Mouse (Mus musculus) midbrain, embryonic 13.5 days (tissue): ENCODE data around the gene Ipo8. TPM values are rescaled to one million over a fixed set of nuclear protein-coding genes. Genes with fewer than 3 reads are reported as not detected.
A peak's percentile ranks its signal among the peaks of the same experiment; 100 is the strongest.

ENCODE experiments used
- ATAC-seq: fragments of 200-750 bp; cut with Nextera tagmentation; 2 replicates; pipeline ENCODE4 v1.8.0; 2017; ENCODE audit warnings: mild to moderate bottlenecking, moderate TSS enrichment, moderate library complexity
- H3K27ac ChIP-seq: fragments of 300-500 bp; sonication (generic); 2 replicates; pipeline ENCODE4 v1.5.1; 2015; ENCODE audit warnings: inconsistent platforms, mild to moderate bottlenecking, moderate library complexity
- H3K27me3 ChIP-seq: fragments of 300-500 bp; sonication (generic); 2 replicates; pipeline ENCODE4 v1.6.1; 2015; ENCODE audit warnings: mild to moderate bottlenecking, inconsistent platforms
- H3K36me3 ChIP-seq: fragments of 300-500 bp; sonication (generic); 2 replicates; pipeline ENCODE4 v1.6.1; 2015; ENCODE audit warnings: mild to moderate bottlenecking, inconsistent platforms
- H3K4me1 ChIP-seq: fragments of 300-500 bp; sonication (generic); replicated peaks from 2 replicates; pipeline ENCODE4 v1.6.1; 2015; ENCODE audit warnings: inconsistent platforms
- H3K4me2 ChIP-seq: fragments of 300-500 bp; sonication (generic); replicated peaks from 2 replicates; pipeline ENCODE4 v1.6.1; 2015; ENCODE audit warnings: moderate library complexity, mild to moderate bottlenecking, inconsistent platforms
- H3K4me3 ChIP-seq: fragments of 300-500 bp; sonication (generic); replicated peaks from 2 replicates; pipeline ENCODE4 v1.5.1; 2015; ENCODE audit warnings: mild to moderate bottlenecking, inconsistent platforms
- H3K9ac ChIP-seq: fragments of 300-500 bp; sonication (generic); replicated peaks from 2 replicates; pipeline ENCODE4 v1.6.1; 2015; ENCODE audit warnings: mild to moderate bottlenecking, inconsistent platforms
- H3K9me3 ChIP-seq: fragments of 300-500 bp; sonication (generic); 2 replicates; pipeline ENCODE4 v1.6.1; 2016; ENCODE audit warnings: mild to moderate bottlenecking, inconsistent platforms
- WGBS: fragments of 180-500 bp; shearing (Covaris S2); methylation state at CpG from one replicate; pipeline ENCODE4 v1.1.7; 2015; 5-methylcytosine and 5-hydroxymethylcytosine counted together
- polyA plus RNA-seq: library from polyadenylated mRNA; unstranded; fragments of >200 nt; fragmentation: Nextera tagmentation; extraction: Ambion mirVana; gene quantifications from 2 replicates; pipeline ENCODE4 v1.2.1, GENCODE M21; 2015

Gene Ipo8
- polyA plus RNA-seq, 1 experiment from 2014 or later, result 19.4 TPM

DNA sequence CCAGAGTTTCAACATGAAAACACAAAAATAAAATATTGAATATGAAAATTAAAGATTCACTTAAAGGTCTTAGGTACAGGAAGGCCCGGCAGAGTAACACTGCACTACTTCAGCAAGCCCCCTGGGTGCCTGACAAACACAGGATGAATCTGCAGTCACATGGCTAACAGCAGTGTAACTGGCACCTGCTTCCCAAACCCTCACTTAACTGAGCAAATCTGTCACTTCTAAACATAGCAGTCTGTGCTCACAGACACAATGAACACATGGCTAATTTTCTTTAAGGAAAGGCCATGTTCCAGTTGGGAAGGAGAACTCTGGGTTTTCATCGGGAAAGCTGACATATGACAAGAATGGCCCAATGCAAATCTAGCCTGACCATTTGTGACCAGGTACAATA is 36.1 kb downstream of the Ipo8 start:
- H3K9ac ChIP-seq, result no peak overlapping the region
- no peaks in the 10 kb centered on the region for H3K4me1 ChIP-seq
- 91% methylated on average over 2 of the region's 2 CpGs for WGBS
- H3K4me3 ChIP-seq, result no peak overlapping the region
- no peaks in the 10 kb centered on the region for H3K9me3 ChIP-seq
- H3K36me3 ChIP-seq, result peaks cover 49% of the 10 kb centered on the region
- no peak overlapping the region for H3K27ac ChIP-seq
- no peaks in the 10 kb centered on the region for H3K27me3 ChIP-seq
- no peak for ATAC-seq
- no peak overlapping the region for H3K4me2 ChIP-seq

GRCm38 (mm10) chr6:148789010-148789673 is 42.1 kb downstream of the Ipo8 start:
- Histone ChIP-seq H3K9me3 (no peaks in the 10 kb centered on the region), H3K4me2 (no peak overlapping the region), H3K27ac (no peak overlapping the region), H3K27me3 (no peaks in the 10 kb centered on the region), H3K9ac (no peak overlapping the region), H3K4me3 (no peak overlapping the region), H3K36me3 (peaks cover 62% of the 10 kb centered on the region), H3K4me1 (no peaks in the 10 kb centered on the region)
- no peak for ATAC-seq
- WGBS, result 91% methylated on average over 9 of the region's 9 CpGs

DNA sequence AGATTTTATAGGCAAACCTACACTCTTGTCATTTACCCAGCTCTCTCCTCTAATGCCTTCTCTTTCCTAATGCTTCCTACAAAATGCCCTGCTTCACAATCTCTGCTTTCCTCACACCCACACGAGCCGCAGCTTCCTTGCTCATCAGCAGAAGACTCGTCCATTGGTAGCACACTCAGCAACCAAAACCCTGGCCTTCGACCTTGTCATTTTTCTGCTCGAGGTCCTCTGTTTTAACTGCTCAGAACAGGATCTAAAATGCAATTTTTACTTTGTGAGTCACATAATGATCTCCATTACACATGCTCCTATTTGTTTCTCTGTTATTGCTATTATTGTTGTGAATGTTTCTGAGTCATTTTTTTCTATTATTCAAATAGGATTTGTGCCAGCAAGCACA is 45.1 kb downstream of the Ipo8 start:
- no peaks in the 10 kb centered on the region for H3K9me3 ChIP-seq
- H3K9ac ChIP-seq, result no peak overlapping the region
- H3K4me1 ChIP-seq, result no peaks in the 10 kb centered on the region
- H3K27ac ChIP-seq, result no peak overlapping the region
- no peak overlapping the region for H3K4me2 ChIP-seq
- H3K4me3 ChIP-seq, result no peak overlapping the region
- 85% methylated on average over 5 of the region's 5 CpGs for WGBS
- no peak for ATAC-seq
- H3K27me3 ChIP-seq, result no peaks in the 10 kb centered on the region
- H3K36me3 ChIP-seq, result peaks cover 78% of the 10 kb centered on the region

DNA sequence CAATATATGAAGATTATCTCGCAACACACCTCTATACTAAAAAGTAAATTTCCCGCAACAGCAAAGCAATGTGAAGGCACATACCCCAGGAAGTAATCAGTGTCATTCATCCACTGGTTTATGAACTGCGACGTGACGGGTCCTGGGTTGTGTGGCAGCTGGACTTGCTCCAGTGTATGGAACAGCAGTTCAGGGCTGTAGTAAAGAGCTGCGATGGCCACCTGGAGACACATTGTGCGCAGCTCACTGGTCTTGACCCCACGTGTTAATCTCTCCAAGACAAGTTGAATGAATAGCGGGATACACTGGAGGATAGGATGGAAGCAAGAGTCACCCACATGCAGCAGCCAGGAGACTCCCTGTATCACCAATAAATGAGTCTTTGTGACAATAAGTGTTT is 46.8 kb downstream of the Ipo8 start:
- WGBS, result 89% methylated on average over 9 of the region's 9 CpGs
- no peaks in the 10 kb centered on the region for H3K4me1 ChIP-seq
- no peaks in the 10 kb centered on the region for H3K9me3 ChIP-seq
- no peak overlapping the region for H3K4me3 ChIP-seq
- peaks cover 82% of the 10 kb centered on the region for H3K36me3 ChIP-seq
- no peak for ATAC-seq
- no peak overlapping the region for H3K4me2 ChIP-seq
- no peak overlapping the region for H3K9ac ChIP-seq
- no peaks in the 10 kb centered on the region for H3K27me3 ChIP-seq
- no peak overlapping the region for H3K27ac ChIP-seq

DNA sequence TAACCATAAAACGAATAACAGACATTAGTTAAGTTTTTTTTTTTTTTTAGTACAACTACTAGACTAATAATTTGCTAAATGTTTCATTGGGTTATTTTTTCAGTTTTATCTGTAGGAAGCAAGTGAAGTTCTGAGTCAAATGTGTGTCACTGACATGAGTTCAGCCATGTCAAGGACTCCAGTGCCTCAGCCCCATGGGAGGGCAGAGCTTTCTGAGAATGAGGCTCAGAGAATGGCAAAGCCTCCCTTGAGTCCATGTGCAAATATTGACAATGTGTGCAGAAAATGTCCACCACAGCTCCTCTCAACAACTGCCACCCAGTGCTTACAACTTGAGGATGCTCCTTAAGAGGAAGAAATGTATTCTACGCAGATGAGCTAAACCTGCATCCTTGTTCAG is 55.0 kb downstream of the Ipo8 start:
- Histone ChIP-seq H3K36me3 (peaks cover 81% of the 10 kb centered on the region), H3K4me1 (no peaks in the 10 kb centered on the region), H3K4me3 (no peak overlapping the region), H3K27me3 (no peaks in the 10 kb centered on the region), H3K27ac (no peak overlapping the region), H3K9me3 (no peaks in the 10 kb centered on the region), H3K9ac (no peak overlapping the region), H3K4me2 (no peak overlapping the region)
- no peak for ATAC-seq
- 97% methylated on average over 2 of the region's 2 CpGs for WGBS

- H3K36me3 ChIP-seq, result peaks cover 54% of the 10 kb centered on the region
- H3K4me1 ChIP-seq, result no peaks in the 10 kb centered on the region
- H3K27me3 ChIP-seq, result no peaks in the 10 kb centered on the region
- no peak overlapping the region for H3K4me3 ChIP-seq
- H3K9ac ChIP-seq, result no peak overlapping the region
- 91% methylated on average over 3 of the region's 3 CpGs for WGBS
- no peaks in the 10 kb centered on the region for H3K9me3 ChIP-seq
- H3K27ac ChIP-seq, result no peak overlapping the region
- no peak overlapping the region for H3K4me2 ChIP-seq
- ATAC-seq, result no peak
Observed at GRCm38 (mm10) chr6:148771423-148771822, 59.8 kb downstream of the Ipo8 start.

GRCm38 (mm10) chr6:148768419-148768818 is 62.8 kb downstream of the Ipo8 start:
- Histone ChIP-seq H3K27me3 (no peaks in the 10 kb centered on the region), H3K4me1 (no peaks in the 10 kb centered on the region), H3K27ac (no peak overlapping the region), H3K36me3 (peaks cover 26% of the 10 kb centered on the region), H3K4me3 (no peak overlapping the region), H3K4me2 (no peak overlapping the region), H3K9ac (no peak overlapping the region), H3K9me3 (no peaks in the 10 kb centered on the region)
- ATAC-seq, result peak; percentile 45
- 86% methylated on average over 12 of the region's 12 CpGs for WGBS

DNA sequence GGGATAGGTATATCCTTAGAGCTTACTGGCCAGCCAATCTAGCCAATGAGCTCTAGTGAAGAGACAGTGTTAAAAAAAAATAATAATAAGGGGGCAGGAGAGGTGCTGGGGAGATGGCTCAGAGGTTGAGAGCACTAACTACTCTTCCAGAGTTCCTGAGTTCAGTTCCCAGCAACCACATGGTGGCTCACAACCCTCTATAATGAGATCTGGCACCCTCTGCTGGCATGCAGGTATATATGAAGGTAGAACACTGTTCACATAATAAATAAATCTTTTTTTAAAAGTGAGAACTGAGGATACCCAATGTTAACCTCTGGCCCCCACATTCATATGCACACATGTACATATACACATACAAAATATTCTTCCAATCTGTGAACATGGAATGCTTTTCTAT is 64.0 kb downstream of the Ipo8 start:
- no peak for ATAC-seq
- Histone ChIP-seq H3K9me3 (no peaks in the 10 kb centered on the region), H3K36me3 (peaks cover 19% of the 10 kb centered on the region), H3K4me2 (no peak overlapping the region), H3K9ac (no peak overlapping the region), H3K4me3 (no peak overlapping the region), H3K27me3 (no peaks in the 10 kb centered on the region), H3K27ac (no peak overlapping the region), H3K4me1 (no peaks in the 10 kb centered on the region)

DNA sequence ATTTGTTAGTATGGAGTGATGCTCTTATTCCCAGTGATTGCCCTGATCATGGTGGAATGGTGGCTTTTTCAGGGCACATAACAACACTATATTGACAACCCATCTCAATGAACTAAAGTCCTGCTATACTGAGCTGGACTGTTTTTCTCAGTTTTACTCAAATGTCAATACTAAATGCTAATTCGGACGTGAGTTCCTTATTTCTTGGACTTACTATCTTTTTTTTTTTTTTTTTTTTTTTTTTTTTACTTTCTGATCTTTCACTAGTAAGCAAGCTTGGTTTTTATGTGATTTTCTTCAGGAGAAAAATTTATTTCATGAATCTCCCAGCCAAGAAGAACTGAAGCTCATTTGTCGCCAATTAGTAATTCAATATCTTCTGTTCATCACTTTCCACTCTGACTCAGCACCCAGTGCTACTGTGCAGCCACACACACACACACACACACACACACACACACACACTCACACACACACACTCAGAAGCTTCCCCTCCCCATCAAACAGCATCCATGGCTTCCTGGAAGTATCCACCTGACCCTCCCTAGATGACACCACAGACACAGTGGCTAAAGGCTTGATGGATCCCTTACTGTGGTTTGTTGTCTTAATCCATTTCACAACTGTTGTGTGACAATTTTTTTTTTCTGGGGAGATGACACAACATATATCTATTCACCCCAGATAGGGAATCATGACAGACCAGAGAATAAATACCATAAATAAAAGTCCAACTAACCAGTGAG is 69.1 kb downstream of the Ipo8 start:
- no peak overlapping the region for H3K4me2 ChIP-seq
- 94% methylated on average over 3 of the region's 3 CpGs for WGBS
- no peaks in the 10 kb centered on the region for H3K27me3 ChIP-seq
- H3K4me3 ChIP-seq, result no peak overlapping the region
- H3K36me3 ChIP-seq, result no peaks in the 10 kb centered on the region
- ATAC-seq, result no peak
- H3K9me3 ChIP-seq, result no peaks in the 10 kb centered on the region
- no peaks in the 10 kb centered on the region for H3K4me1 ChIP-seq
- no peak overlapping the region for H3K27ac ChIP-seq
- H3K9ac ChIP-seq, result no peak overlapping the region

DNA sequence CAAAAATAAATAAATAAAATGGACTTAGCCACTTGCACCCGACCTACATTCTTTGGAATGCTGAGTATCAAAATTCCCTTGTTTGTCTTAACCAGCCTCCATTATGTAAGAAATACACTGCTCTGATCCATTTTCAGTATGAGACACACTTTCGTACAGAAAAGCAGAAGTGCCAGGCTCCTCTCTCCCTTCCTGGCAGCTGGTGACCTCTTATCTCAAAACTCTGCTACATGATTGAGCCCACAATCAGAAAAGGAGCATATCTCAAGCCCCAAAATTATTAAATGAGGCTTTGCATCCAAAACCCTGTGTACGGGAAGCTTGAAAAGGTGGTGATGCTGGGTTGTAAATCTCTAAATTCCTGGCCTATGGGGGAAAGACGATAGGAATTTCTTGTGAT is 69.8 kb downstream of the Ipo8 start:
- H3K36me3 ChIP-seq, result no peaks in the 10 kb centered on the region
- H3K27me3 ChIP-seq, result no peaks in the 10 kb centered on the region
- H3K27ac ChIP-seq, result no peak overlapping the region
- H3K9me3 ChIP-seq, result no peaks in the 10 kb centered on the region
- no peaks in the 10 kb centered on the region for H3K4me1 ChIP-seq
- ATAC-seq, result no peak
- H3K9ac ChIP-seq, result no peak overlapping the region
- H3K4me2 ChIP-seq, result no peak overlapping the region
- WGBS, result 93% methylated on average over 4 of the region's 4 CpGs
- no peak overlapping the region for H3K4me3 ChIP-seq

DNA sequence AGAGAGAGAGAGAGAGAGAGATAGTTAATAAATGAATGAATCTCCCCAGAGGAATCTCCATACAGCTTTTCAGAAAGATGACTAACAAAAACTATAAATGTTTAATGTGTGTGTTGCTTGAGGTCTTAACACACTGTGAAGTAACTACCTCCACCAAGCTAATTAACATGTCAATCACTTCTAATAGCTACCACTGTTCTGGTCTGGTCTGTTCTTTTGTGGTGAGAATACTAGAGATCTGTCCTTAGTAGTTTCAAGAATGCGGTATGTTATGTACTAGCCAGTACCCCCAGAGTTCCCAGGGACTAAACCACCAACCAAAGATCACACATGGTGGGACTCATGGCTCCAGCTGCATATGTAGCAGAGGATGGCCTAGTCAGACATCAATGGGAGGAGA is 74.7 kb downstream of the Ipo8 start:
- no peaks in the 10 kb centered on the region for H3K4me1 ChIP-seq
- no peak overlapping the region for H3K27ac ChIP-seq
- ATAC-seq, result no peak
- no peak overlapping the region for H3K9ac ChIP-seq
- no peak overlapping the region for H3K4me2 ChIP-seq
- WGBS, result 89% methylated on average over 1 of the region's 1 CpGs
- no peaks in the 10 kb centered on the region for H3K36me3 ChIP-seq
- no peak overlapping the region for H3K4me3 ChIP-seq
- no peaks in the 10 kb centered on the region for H3K9me3 ChIP-seq
- no peaks in the 10 kb centered on the region for H3K27me3 ChIP-seq

DNA sequence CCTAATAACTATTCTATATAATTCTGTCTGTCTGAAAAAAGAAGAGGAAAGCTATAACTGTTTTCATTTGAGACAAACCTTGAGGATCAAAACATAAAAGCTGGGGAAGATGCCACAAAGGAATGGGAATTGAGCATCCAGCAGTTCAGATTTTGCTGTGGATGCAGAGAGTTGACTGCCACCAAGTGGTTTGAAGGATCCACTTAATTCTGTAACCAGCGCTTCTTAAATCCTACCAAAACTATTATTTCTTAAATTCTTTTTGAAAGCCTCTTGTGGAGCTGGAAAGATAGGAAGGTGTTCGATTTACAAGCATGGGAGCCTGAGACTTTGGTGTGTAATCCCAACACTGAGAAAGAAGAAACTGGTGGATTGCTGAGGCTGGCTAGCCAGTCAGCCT is 79.9 kb downstream of the Ipo8 start:
- no peak overlapping the region for H3K4me2 ChIP-seq
- no peak overlapping the region for H3K27ac ChIP-seq
- H3K4me1 ChIP-seq, result no peaks in the 10 kb centered on the region
- no peaks in the 10 kb centered on the region for H3K27me3 ChIP-seq
- H3K9me3 ChIP-seq, result no peaks in the 10 kb centered on the region
- H3K4me3 ChIP-seq, result no peak overlapping the region
- 76% methylated on average over 2 of the region's 2 CpGs for WGBS
- no peak for ATAC-seq
- H3K9ac ChIP-seq, result no peak overlapping the region
- H3K36me3 ChIP-seq, result no peaks in the 10 kb centered on the region

DNA sequence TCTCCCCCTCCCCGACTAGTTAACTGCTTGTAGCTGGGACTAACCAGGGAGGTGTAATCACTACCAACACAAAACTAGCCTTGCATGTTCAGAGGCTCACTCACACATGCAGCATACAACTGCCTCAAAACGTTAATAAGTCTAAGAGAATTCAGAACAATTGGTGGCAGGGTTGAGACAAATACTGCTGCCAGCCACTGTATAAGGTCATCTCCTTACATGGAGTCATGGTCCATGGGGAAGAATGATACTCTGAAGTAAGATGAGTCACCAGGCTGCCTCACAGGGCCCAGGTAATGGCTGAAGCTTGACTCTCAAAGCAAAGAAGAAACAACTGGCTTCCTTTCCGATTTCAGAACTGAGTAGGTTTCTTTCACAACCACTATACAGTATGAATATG is 81.1 kb downstream of the Ipo8 start:
- Histone ChIP-seq H3K27me3 (no peaks in the 10 kb centered on the region), H3K4me2 (no peak overlapping the region), H3K4me1 (no peaks in the 10 kb centered on the region), H3K9ac (no peak overlapping the region), H3K9me3 (no peaks in the 10 kb centered on the region), H3K36me3 (no peaks in the 10 kb centered on the region), H3K27ac (no peak overlapping the region), H3K4me3 (no peak overlapping the region)
- ATAC-seq, result no peak
- WGBS, result 89% methylated on average over 3 of the region's 3 CpGs
